Mouse (Mus musculus) heart, postnatal 0 days (tissue): ENCODE measurements around the gene Bst2.

Source experiments
- CTCF ChIP-seq: IDR thresholded peaks from 2 replicates; pipeline ENCODE4 v1.5.1; 2016; ENCODE audit warnings: antibody characterized with exemption, control low read depth, low read depth
- EP300 ChIP-seq: IDR thresholded peaks from 2 replicates; pipeline ENCODE4 v1.6.1; 2016; ENCODE audit warnings: antibody characterized with exemption, low read depth

GRCm38 (mm10) chr8:71577856-71578387 lies 40.7 kb upstream of the Bst2 start:
- TF ChIP-seq CTCF (no peak), EP300 (no peak)
